Mouse (Mus musculus) CH12.LX (cell line): ENCODE data around the gene Caly.

Experiments used
- CTCF ChIP-seq, 2 experiments: IDR thresholded peaks in 1 of 2; conservative IDR thresholded peaks in 1 of 2; 2 replicates each; pipeline ENCODE4 v1.5.1; 2011 to 2012; ENCODE audit warnings: low read depth in 2 of 2, low read length in 2 of 2, improper control_type of control experiment in 1 of 2, inconsistent platforms in 1 of 2, mild to moderate bottlenecking in 1 of 2, moderate library complexity in 1 of 2
- EP300 ChIP-seq: IDR thresholded peaks from 2 replicates; pipeline ENCODE4 v1.6.1; 2011; ENCODE audit warnings: low read length, improper control_type of control experiment
- HCFC1 ChIP-seq: IDR thresholded peaks from 2 replicates; pipeline ENCODE4 v1.6.1; 2012; ENCODE audit warnings: low read depth, mild to moderate bottlenecking, inconsistent platforms, low read length, improper control_type of control experiment
- NRF1 ChIP-seq: IDR thresholded peaks from 2 replicates; pipeline ENCODE4 v1.6.1; 2014; ENCODE audit warnings: low read depth, mild to moderate bottlenecking, inconsistent platforms, low read length, improper control_type of control experiment, moderate library complexity
- POLR2A ChIP-seq: IDR thresholded peaks from 2 replicates; pipeline ENCODE4 v1.6.1; 2011; ENCODE audit warnings: low read depth, mild to moderate bottlenecking, improper control_type of control experiment, low read length
- POLR2AphosphoS2 ChIP-seq: IDR thresholded peaks from 2 replicates; pipeline ENCODE4 v1.6.1; 2011; ENCODE audit warnings: low read depth, low read length, improper control_type of control experiment
- RCOR1 ChIP-seq: conservative IDR thresholded peaks from 2 replicates; pipeline ENCODE4 v1.6.1; 2012; ENCODE audit warnings: low read depth, mild to moderate bottlenecking, inconsistent platforms, low read length, improper control_type of control experiment
- TCF12 ChIP-seq: IDR thresholded peaks from 2 replicates; pipeline ENCODE4 v1.6.1; 2014; ENCODE audit warnings: low read depth, mild to moderate bottlenecking, inconsistent platforms, low read length, improper control_type of control experiment
- ZC3H11A ChIP-seq: IDR thresholded peaks from 2 replicates; pipeline ENCODE4 v1.6.1; 2012; ENCODE audit warnings: low read depth, mild to moderate bottlenecking, inconsistent platforms, low read length, improper control_type of control experiment

GRCm38 (mm10) chr7:140047811-140048311 is 34.5 kb downstream of the Caly start:
- TF ChIP-seq POLR2A (no peak), EP300 (no peak), ZC3H11A (no peak), NRF1 (no peak), POLR2AphosphoS2 (no peak), CTCF (conservative IDR thresholded peaks at IDR 0.05 in 1 of 2, IDR thresholded peaks at IDR 0.05 in 1 of 2; ENCODE audit: low read depth in 2 of 2, low read length in 2 of 2) (no peak), HCFC1 (no peak), RCOR1 (no peak), TCF12 (no peak)
